Mouse (Mus musculus): ENCODE measurements at regions not wholly inside any gene's neighbourhood (a gene's known extent, or its start where the extent isn't known, plus 50 kb on each side); places are given as distances from the start of the nearest gene placed in this dataset.

GRCm38 (mm10) chr4:64832882-64833281 lies 291.1 kb upstream of the Pappa start:
- Histone ChIP-seq H3K4me2 (ENCODE audit: low read length) (no peak overlapping the region), H3K36me3 (ENCODE audit: insufficient read depth, low read length) (no peaks in the 10 kb centered on the region), H3K4me1 (replicated peaks; ENCODE audit: insufficient read depth, low read length) (no peaks in the 10 kb centered on the region), H3K27ac (no peak overlapping the region), H3K9ac (ENCODE audit: low read depth, low read length) (no peak overlapping the region), H3K4me3 (replicated peaks; ENCODE audit: low read depth, low read length) (no peak overlapping the region), H3K27me3 (ENCODE audit: insufficient read depth, low read length) (no peaks in the 10 kb centered on the region), H3K9me3 (replicated peaks; ENCODE audit: low read length) (no peaks in the 10 kb centered on the region)
- peak; percentile 43 for DNase-seq (ENCODE audit: low spot score)
- 44% methylated on average over 2 of the region's 2 CpGs for WGBS
- peak; percentile 73 for TF ChIP-seq CTCF (IDR thresholded peaks at IDR 0.05; ENCODE audit: low read depth)
- no peak for ATAC-seq (replicated peaks; ENCODE audit: low FRiP score, low read depth)

GRCm38 (mm10) chr4:64874521-64874920 lies 249.5 kb upstream of the Pappa start:
- no peaks in the 10 kb centered on the region for H3K9me3 ChIP-seq (replicated peaks; ENCODE audit: low read length)
- WGBS, result 59% methylated on average over 2 of the region's 2 CpGs
- no peaks in the 10 kb centered on the region for H3K4me1 ChIP-seq (replicated peaks; ENCODE audit: insufficient read depth, low read length)
- no peak for TF ChIP-seq CTCF (IDR thresholded peaks at IDR 0.05; ENCODE audit: low read depth)
- no peak overlapping the region for H3K4me3 ChIP-seq (replicated peaks; ENCODE audit: low read depth, low read length)
- H3K27ac ChIP-seq, result no peak overlapping the region
- no peak overlapping the region for H3K4me2 ChIP-seq (ENCODE audit: low read length)
- no peaks in the 10 kb centered on the region for H3K27me3 ChIP-seq (ENCODE audit: insufficient read depth, low read length)
- no peak for DNase-seq (ENCODE audit: low spot score)
- ATAC-seq (replicated peaks; ENCODE audit: low FRiP score, low read depth), result no peak
- no peaks in the 10 kb centered on the region for H3K36me3 ChIP-seq (ENCODE audit: insufficient read depth, low read length)
- H3K9ac ChIP-seq (ENCODE audit: low read depth, low read length), result no peak overlapping the region

- ATAC-seq (replicated peaks; ENCODE audit: low FRiP score, low read depth) (no peak), DNase-seq (ENCODE audit: low spot score) (peak; percentile 80)
- H3K9me3 ChIP-seq (replicated peaks; ENCODE audit: low read length), result no peaks in the 10 kb centered on the region
- H3K9ac ChIP-seq (ENCODE audit: low read depth, low read length), result no peak overlapping the region
- no peaks in the 10 kb centered on the region for H3K27me3 ChIP-seq (ENCODE audit: insufficient read depth, low read length)
- H3K4me2 ChIP-seq (ENCODE audit: low read length), result no peak overlapping the region
- no peak for TF ChIP-seq CTCF (IDR thresholded peaks at IDR 0.05; ENCODE audit: low read depth)
- no peak overlapping the region for H3K27ac ChIP-seq
- 66% methylated on average over 1 of the region's 1 CpGs for WGBS
- no peaks in the 10 kb centered on the region for H3K36me3 ChIP-seq (ENCODE audit: insufficient read depth, low read length)
- no peak overlapping the region for H3K4me3 ChIP-seq (replicated peaks; ENCODE audit: low read depth, low read length)
- no peaks in the 10 kb centered on the region for H3K4me1 ChIP-seq (replicated peaks; ENCODE audit: insufficient read depth, low read length)
These were observed 247.1 kb upstream of the Pappa start for GRCm38 (mm10) chr4:64876924-64877323.

GRCm38 (mm10) chr4:64897935-64898334 lies 226.0 kb upstream of the Pappa start:
- Histone ChIP-seq H3K36me3 (ENCODE audit: insufficient read depth, low read length) (no peaks in the 10 kb centered on the region), H3K27ac (no peak overlapping the region), H3K4me3 (replicated peaks; ENCODE audit: low read depth, low read length) (no peak overlapping the region), H3K4me1 (replicated peaks; ENCODE audit: insufficient read depth, low read length) (no peaks in the 10 kb centered on the region), H3K27me3 (ENCODE audit: insufficient read depth, low read length) (no peaks in the 10 kb centered on the region), H3K9ac (ENCODE audit: low read depth, low read length) (no peak overlapping the region), H3K4me2 (ENCODE audit: low read length) (no peak overlapping the region), H3K9me3 (replicated peaks; ENCODE audit: low read length) (no peaks in the 10 kb centered on the region)
- TF ChIP-seq CTCF (IDR thresholded peaks at IDR 0.05; ENCODE audit: low read depth), result no peak
- WGBS, result 89% methylated on average over 3 of the region's 3 CpGs
- DNase-seq (ENCODE audit: low spot score) (no peak), ATAC-seq (replicated peaks; ENCODE audit: low FRiP score, low read depth) (no peak)

- H3K27me3 ChIP-seq (ENCODE audit: insufficient read depth, low read length), result no peaks in the 10 kb centered on the region
- H3K4me3 ChIP-seq (replicated peaks; ENCODE audit: low read depth, low read length), result no peak overlapping the region
- no peaks in the 10 kb centered on the region for H3K4me1 ChIP-seq (replicated peaks; ENCODE audit: insufficient read depth, low read length)
- H3K9me3 ChIP-seq (replicated peaks; ENCODE audit: low read length), result no peaks in the 10 kb centered on the region
- TF ChIP-seq CTCF (IDR thresholded peaks at IDR 0.05; ENCODE audit: low read depth), result no peak
- no peaks in the 10 kb centered on the region for H3K36me3 ChIP-seq (ENCODE audit: insufficient read depth, low read length)
- no peak overlapping the region for H3K9ac ChIP-seq (ENCODE audit: low read depth, low read length)
- no peak overlapping the region for H3K4me2 ChIP-seq (ENCODE audit: low read length)
- 61% methylated on average over 5 of the region's 5 CpGs for WGBS
- peak; percentile 34 for DNase-seq (ENCODE audit: low spot score)
- no peak overlapping the region for H3K27ac ChIP-seq
- no peak for ATAC-seq (replicated peaks; ENCODE audit: low FRiP score, low read depth)
These were observed 222.7 kb upstream of the Pappa start for GRCm38 (mm10) chr4:64901091-64901845.

GRCm38 (mm10) chr4:64923751-64924150 lies 200.2 kb upstream of the Pappa start:
- ATAC-seq (replicated peaks; ENCODE audit: low FRiP score, low read depth) (no peak), DNase-seq (ENCODE audit: low spot score) (peak; percentile 15)
- no peak overlapping the region for H3K4me3 ChIP-seq (replicated peaks; ENCODE audit: low read depth, low read length)
- H3K4me1 ChIP-seq (replicated peaks; ENCODE audit: insufficient read depth, low read length), result no peaks in the 10 kb centered on the region
- H3K4me2 ChIP-seq (ENCODE audit: low read length), result no peak overlapping the region
- H3K36me3 ChIP-seq (ENCODE audit: insufficient read depth, low read length), result no peaks in the 10 kb centered on the region
- no peaks in the 10 kb centered on the region for H3K9me3 ChIP-seq (replicated peaks; ENCODE audit: low read length)
- no peak overlapping the region for H3K9ac ChIP-seq (ENCODE audit: low read depth, low read length)
- no peaks in the 10 kb centered on the region for H3K27me3 ChIP-seq (ENCODE audit: insufficient read depth, low read length)
- no peak overlapping the region for H3K27ac ChIP-seq
- TF ChIP-seq CTCF (IDR thresholded peaks at IDR 0.05; ENCODE audit: low read depth), result no peak

- H3K9ac ChIP-seq (ENCODE audit: low read depth, low read length), result no peak overlapping the region
- H3K4me2 ChIP-seq (ENCODE audit: low read length), result no peak overlapping the region
- no peaks in the 10 kb centered on the region for H3K36me3 ChIP-seq (ENCODE audit: insufficient read depth, low read length)
- WGBS, result 44% methylated on average over 2 of the region's 2 CpGs
- DNase-seq (ENCODE audit: low spot score), result no peak
- H3K27ac ChIP-seq, result no peak overlapping the region
- ATAC-seq (replicated peaks; ENCODE audit: low FRiP score, low read depth), result no peak
- no peaks in the 10 kb centered on the region for H3K27me3 ChIP-seq (ENCODE audit: insufficient read depth, low read length)
- H3K9me3 ChIP-seq (replicated peaks; ENCODE audit: low read length), result no peaks in the 10 kb centered on the region
- H3K4me1 ChIP-seq (replicated peaks; ENCODE audit: insufficient read depth, low read length), result no peaks in the 10 kb centered on the region
- no peak for TF ChIP-seq CTCF (IDR thresholded peaks at IDR 0.05; ENCODE audit: low read depth)
- H3K4me3 ChIP-seq (replicated peaks; ENCODE audit: low read depth, low read length), result no peak overlapping the region
These were observed 195.4 kb upstream of the Pappa start for GRCm38 (mm10) chr4:64928553-64928952.

Data from kidney, postnatal 0 days (tissue).